ENCODE assay signal across 8 mouse cellular contexts in genomic region chr4:104209081-104209480, GRCm38 (mm10).
DNase-seq lines count a peak whose midpoint lies in the region; TF ChIP-seq lines count a peak whose summit lies in the region.

No protein-coding gene starts in this region.

- peak; percentile 51 for TF ChIP-seq CTCF in left cerebral cortex, adult 2 months (IDR thresholded peaks at IDR 0.05)

- DNase-seq in cerebellum, postnatal 10 days, result peak; percentile 58 to 64
- DNase-seq in cerebellum, adult 9-10 months, result no peak
- no peak for DNase-seq in left cerebral cortex, adult 2 months (ENCODE audit: extremely low spot score in 1 of 2, low spot score in 2 of 2)
- DNase-seq in left cerebral cortex, adult 11 months (ENCODE audit: low spot score), result no peak
- DNase-seq in brain, adult 2 months (ENCODE audit: low read depth, low spot score), result peak; percentile 43
- peak; percentile 15 for DNase-seq in lung, postnatal 36 days
- no peak for DNase-seq in cerebellum, adult 11-12 months
- no peak for DNase-seq in left cerebral cortex, adult 8-10 months (ENCODE audit: low spot score in 2 of 2)

- no peak overlapping the region for H3K27ac ChIP-seq in left cerebral cortex, adult 2 months

- intact Hi-C loops in left cerebral cortex, adult 2 months (cut with DNase I), result no loop called here

- no peak overlapping the region for H3K4me3 ChIP-seq in left cerebral cortex, adult 2 months

Comparison
In these comparisons a context has a peak if more than half of its experiments do, and no peak if none do; other contexts are left out.
1. DNase-seq: peak in cerebellum, postnatal 10 days (2 of 2), brain, adult 2 months (single experiment) and lung, postnatal 36 days (single experiment); none in cerebellum, adult 9-10 months (single experiment), left cerebral cortex, adult 2 months (0 of 2), left cerebral cortex, adult 11 months (single experiment), cerebellum, adult 11-12 months (single experiment) and left cerebral cortex, adult 8-10 months (0 of 2).